Comparison of ENCODE assay signal across 8 mouse cellular contexts in genomic region chr9:72111004-72111621, GRCm38 (mm10). TPM values are rescaled to one million over a fixed set of nuclear protein-coding genes. Genes with fewer than 3 reads are reported as not detected.
DNase-seq lines count a peak whose midpoint lies in the region; ATAC-seq and TF ChIP-seq lines count a peak whose summit lies in the region.

No protein-coding gene starts in this region.

- TF ChIP-seq CTCF in gastrocnemius, adult 2 months (IDR thresholded peaks at IDR 0.05): no peak
- TF ChIP-seq CTCF in hindbrain, postnatal 0 days (IDR thresholded peaks at IDR 0.05; ENCODE audit: low read depth): no peak

- ATAC-seq in activated CD4-positive, CD25-positive, alpha-beta regulatory T cell, adult 4 months: peak; percentile 56
- peak; percentile 41; the same call in 1 of the 2 replicates for ATAC-seq in common myeloid progenitor, adult 5-6 weeks (replicated peaks; ENCODE audit: low read depth, poor library complexity, severe bottlenecking)
- peak; percentile 76 for ATAC-seq in hindbrain, postnatal 0 days

- intact Hi-C loops in gastrocnemius, adult 2 months (cut with DNase I): loop anchor here (1.0 to 5.0 kb wide), 2 partner anchors 22 to 81 kb away; no protein-coding TSS in a partner anchor
- intact Hi-C loops in left cerebral cortex, postnatal 10 days (cut with DNase I): loop anchor here (2.0 to 10.0 kb wide), 3 partner anchors 22 to 279 kb away; partner anchors contain the start of gene Zfp280d

- DNase-seq in gastrocnemius, adult 2 months: peak; percentile 70
- peak; percentile 74 for DNase-seq in hindbrain, postnatal 0 days (ENCODE audit: low spot score)
- peak; percentile 29 to 78 for DNase-seq in left cerebral cortex, postnatal 10 days (ENCODE audit: extremely low spot score in 1 of 2, low spot score in 2 of 2)
- peak; percentile 55 for DNase-seq in right cerebral cortex, postnatal 14 days
- peak; percentile 22 for DNase-seq in urinary bladder, postnatal 10 days (ENCODE audit: low spot score)

- no peaks in the 10 kb centered on the region for H3K27me3 ChIP-seq in hindbrain, postnatal 0 days (ENCODE audit: insufficient read depth, low read length)
- no peaks in the 10 kb centered on the region for H3K27me3 ChIP-seq in megakaryocyte, embryonic 14.5 days (replicated peaks)

- H3K4me3 ChIP-seq in gastrocnemius, adult 2 months: peak overlapping the region; percentile 98
- peak overlapping the region; percentile 100 for H3K4me3 ChIP-seq in hindbrain, postnatal 0 days (ENCODE audit: low read length)
- H3K4me3 ChIP-seq in megakaryocyte, embryonic 14.5 days (replicated peaks): peak overlapping the region; percentile 95

- WGBS in hindbrain, postnatal 0 days: 0% methylated on average over 76 of the region's 90 CpGs

- H3K4me2 ChIP-seq in hindbrain, postnatal 0 days (ENCODE audit: low read depth, low read length): peak overlapping the region; percentile 77

- H3K36me3 ChIP-seq in hindbrain, postnatal 0 days (ENCODE audit: insufficient read depth, low read length): no peaks in the 10 kb centered on the region
- peaks cover 11% of the 10 kb centered on the region for H3K36me3 ChIP-seq in megakaryocyte, embryonic 14.5 days (replicated peaks; ENCODE audit: low read length)

- no peaks in the 10 kb centered on the region for H3K9me3 ChIP-seq in hindbrain, postnatal 0 days (ENCODE audit: low read length)
- H3K9me3 ChIP-seq in megakaryocyte, embryonic 14.5 days: no peaks in the 10 kb centered on the region

- H3K9ac ChIP-seq in hindbrain, postnatal 0 days (replicated peaks; ENCODE audit: low read length): peak overlapping the region; percentile 98

- no peaks in the 10 kb centered on the region for H3K4me1 ChIP-seq in hindbrain, postnatal 0 days (ENCODE audit: insufficient read depth, low read length)
- H3K4me1 ChIP-seq in megakaryocyte, embryonic 14.5 days: peaks cover 28% of the 10 kb centered on the region

- H3K27ac ChIP-seq in gastrocnemius, adult 2 months: peak overlapping the region; percentile 95
- peak overlapping the region; percentile 96 for H3K27ac ChIP-seq in hindbrain, postnatal 0 days

RNA-seq across cellular contexts. Expression of gene Tcf12, which starts 0.6 kb away (rescaled TPM):
- polyA plus RNA-seq in activated CD4-positive, CD25-positive, alpha-beta regulatory T cell, adult 4 months (2017; shearing (Covaris generic)): 10 to 100 TPM; 29.9 to 36.7 TPM
- 58.2 and 64.5 TPM in 2 replicates for total RNA-seq in common myeloid progenitor, adult 5-6 weeks (2017)
- 10 to 100 TPM; 24.3 to 32.1 TPM for total RNA-seq in gastrocnemius, adult 2 months (2021)
- total RNA-seq in hindbrain, postnatal 0 days (2014; rRNA removed): 96.6 and 155 TPM in 2 replicates
- 65.5 and 68.3 TPM in 2 replicates for polyA plus RNA-seq in hindbrain, postnatal 0 days (2015; fragmentation: Nextera tagmentation; extraction: Ambion mirVana)
- total RNA-seq in left cerebral cortex, postnatal 10 days (2021): 10 to 100 TPM; 41.0 to 50.0 TPM
- polyA plus RNA-seq in megakaryocyte, embryonic 14.5 days (2012; ENCODE audit: insufficient read depth, low replicate concordance): 2.3 and 6.1 TPM in 2 replicates

Comparison
In these comparisons a context has a peak if more than half of its experiments do, and no peak if none do; other contexts are left out.
1. Peak in every context shown above with its lines: DNase-seq, ATAC-seq, H3K4me3 ChIP-seq and H3K27ac ChIP-seq.
2. DNase-seq: peak in every context shown above with its lines; median percentile 74 in hindbrain, postnatal 0 days; 70 in gastrocnemius, adult 2 months; 55 in right cerebral cortex, postnatal 14 days; 54 in left cerebral cortex, postnatal 10 days; 22 in urinary bladder, postnatal 10 days.